Mouse (Mus musculus) neural tube, embryonic 14.5 days (tissue): ENCODE data around the gene Bub3. TPM values are rescaled to one million over a fixed set of nuclear protein-coding genes. Genes with fewer than 3 reads are reported as not detected.
A peak's percentile ranks its signal among the peaks of the same experiment; 100 is the strongest.

Experiments used
- ATAC-seq: fragments of 200-750 bp; cut with Nextera tagmentation; 2 replicates; pipeline ENCODE4 v1.8.0; 2017; ENCODE audit warnings: low read depth, mild to moderate bottlenecking, moderate TSS enrichment, moderate library complexity
- H3K27ac ChIP-seq: fragments of 300-500 bp; sonication (generic); 2 replicates; pipeline ENCODE4 v1.5.1; 2014; ENCODE audit warnings: low read depth, mild to moderate bottlenecking, control low read depth, low read length, moderate library complexity, mixed read lengths
- H3K27me3 ChIP-seq: fragments of 300-500 bp; sonication (generic); 2 replicates; pipeline ENCODE4 v1.6.1; 2014; ENCODE audit warnings: low read length; ENCODE audit not compliant: control insufficient read depth, insufficient read depth
- H3K36me3 ChIP-seq: fragments of 300-500 bp; sonication (generic); 2 replicates; pipeline ENCODE4 v1.6.1; 2014; ENCODE audit warnings: low read length, mixed read lengths; ENCODE audit not compliant: control insufficient read depth, insufficient read depth
- H3K4me1 ChIP-seq: fragments of 300-500 bp; sonication (generic); 2 replicates; pipeline ENCODE4 v1.6.1; 2014; ENCODE audit warnings: low read length; ENCODE audit not compliant: control insufficient read depth, insufficient read depth
- H3K4me2 ChIP-seq: fragments of 300-500 bp; sonication (generic); 2 replicates; pipeline ENCODE4 v1.6.1; 2014; ENCODE audit warnings: mild to moderate bottlenecking, low read depth, low read length, control low read depth
- H3K4me3 ChIP-seq: fragments of 300-500 bp; sonication (generic); 2 replicates; pipeline ENCODE4 v1.5.1; 2014; ENCODE audit warnings: low read depth, low read length, control low read depth, mixed read lengths
- H3K9ac ChIP-seq: fragments of 300-500 bp; sonication (generic); replicated peaks from 2 replicates; pipeline ENCODE4 v1.6.1; 2014; ENCODE audit warnings: low read depth, mild to moderate bottlenecking, control low read depth, low read length, mixed read lengths
- H3K9me3 ChIP-seq: fragments of 300-500 bp; sonication (generic); 2 replicates; pipeline ENCODE4 v1.6.1; 2016; ENCODE audit warnings: low read length; ENCODE audit not compliant: control insufficient read depth
- WGBS: fragments of 180-500 bp; shearing (Covaris S2); extraction: QIAGEN DNeasy Blood & Tissue Kit; methylation state at CpG from one replicate; pipeline ENCODE4 v1.1.7; 2014; 5-methylcytosine and 5-hydroxymethylcytosine counted together
- polyA plus RNA-seq: library from polyadenylated mRNA; unstranded; fragments of >200 nt; fragmentation: Nextera tagmentation; extraction: Ambion mirVana; gene quantifications from 2 replicates; pipeline ENCODE4 v1.2.1, GENCODE M21; 2014

Gene Bub3
- polyA plus RNA-seq, 1 experiment from 2014 or later, result 143 TPM

GRCm38 (mm10) chr7:131554341-131555180 lies 5.5 kb upstream of the Bub3 start:
- no peak overlapping the region for H3K27ac ChIP-seq
- under 1% methylated on average over 40 of the region's 45 CpGs for WGBS

GRCm38 (mm10) chr7:131555301-131556081 lies 4.5 kb upstream of the Bub3 start:
- no peak for ATAC-seq
- Histone ChIP-seq H3K27me3 (peaks cover 62% of the 10 kb centered on the region), H3K9me3 (no peaks in the 10 kb centered on the region), H3K4me3 (peak overlapping the region; percentile 12; the same call in 1 of the 2 replicates), H3K4me2 (peak overlapping the region; percentile 17), H3K27ac (no peak overlapping the region), H3K4me1 (0 out of 2 replicates have a peak, but pooled peaks cover 10% of the 10 kb centered on the region), H3K9ac (no peak overlapping the region), H3K36me3 (no peaks in the 10 kb centered on the region)
- under 1% methylated on average over 68 of the region's 68 CpGs for WGBS

More at GRCm38 (mm10) chr7:131554341-131555180, 5.5 kb upstream of the Bub3 start:
- H3K4me3 ChIP-seq, result peak overlapping the region; percentile 23
- H3K27me3 ChIP-seq, result peaks cover 69% of the 10 kb centered on the region
- 0 out of 2 replicates have a peak overlapping the region, but pooled peaks have one; percentile 16 for H3K4me2 ChIP-seq
- no peaks in the 10 kb centered on the region for H3K9me3 ChIP-seq
- H3K36me3 ChIP-seq, result no peaks in the 10 kb centered on the region
- H3K9ac ChIP-seq, result peak overlapping the region; percentile 29; the same call in 1 of the 2 replicates
- ATAC-seq, result peak; percentile 35
- 0 out of 2 replicates have a peak, but pooled peaks cover 10% of the 10 kb centered on the region for H3K4me1 ChIP-seq

GRCm38 (mm10) chr7:131556116-131556515 lies 3.9 kb upstream of the Bub3 start:
- Histone ChIP-seq H3K4me2 (peak overlapping the region; percentile 17; the same call in 1 of the 2 replicates), H3K4me3 (peak overlapping the region; percentile 12; the same call in 1 of the 2 replicates), H3K4me1 (peaks cover 15% of the 10 kb centered on the region; the same call in 1 of the 2 replicates), H3K36me3 (no peaks in the 10 kb centered on the region), H3K27ac (no peak overlapping the region), H3K9ac (no peak overlapping the region), H3K9me3 (no peaks in the 10 kb centered on the region), H3K27me3 (peaks cover 56% of the 10 kb centered on the region)
- no peak for ATAC-seq
- 1% methylated on average over 9 of the region's 9 CpGs for WGBS

- Histone ChIP-seq H3K27me3 (peaks cover 50% of the 10 kb centered on the region), H3K9me3 (no peaks in the 10 kb centered on the region), H3K36me3 (no peaks in the 10 kb centered on the region), H3K4me3 (no peak overlapping the region; the same call in 1 of the 2 replicates), H3K4me2 (no peak overlapping the region), H3K4me1 (peaks cover 18% of the 10 kb centered on the region; the same call in 1 of the 2 replicates), H3K9ac (no peak overlapping the region), H3K27ac (no peak overlapping the region)
- ATAC-seq, result no peak
- under 1% methylated on average over 37 of the region's 37 CpGs for WGBS
These were observed 3.3 kb upstream of the Bub3 start for GRCm38 (mm10) chr7:131556541-131557271.

GRCm38 (mm10) chr7:131557751-131558150 lies 2.3 kb upstream of the Bub3 start:
- Histone ChIP-seq H3K9me3 (no peaks in the 10 kb centered on the region), H3K36me3 (no peaks in the 10 kb centered on the region), H3K4me3 (no peak overlapping the region), H3K4me2 (no peak overlapping the region), H3K9ac (no peak overlapping the region), H3K27ac (no peak overlapping the region), H3K4me1 (peaks cover 18% of the 10 kb centered on the region; the same call in 1 of the 2 replicates), H3K27me3 (peaks cover 46% of the 10 kb centered on the region)
- 35% methylated on average over 2 of the region's 2 CpGs for WGBS
- no peak for ATAC-seq

- under 1% methylated on average over 14 of the region's 14 CpGs for WGBS
These were observed 648 bp downstream of the Bub3 start for GRCm38 (mm10) chr7:131560697-131561042.

GRCm38 (mm10) chr7:131575246-131575645 lies 15.2 kb downstream of the Bub3 start:
- Histone ChIP-seq H3K9me3 (no peaks in the 10 kb centered on the region), H3K27me3 (no peaks in the 10 kb centered on the region), H3K4me1 (no peaks in the 10 kb centered on the region), H3K4me2 (no peak overlapping the region), H3K4me3 (no peak overlapping the region), H3K36me3 (peaks cover 20% of the 10 kb centered on the region), H3K27ac (no peak overlapping the region), H3K9ac (no peak overlapping the region)
- ATAC-seq, result no peak
- WGBS, result 81% methylated on average over 6 of the region's 6 CpGs

More at GRCm38 (mm10) chr7:131560697-131561042, 648 bp downstream of the Bub3 start:
- Histone ChIP-seq H3K4me2 (peak overlapping the region; percentile 87), H3K36me3 (peaks cover 7% of the 10 kb centered on the region; the same call in 1 of the 2 replicates), H3K27ac (peak overlapping the region; percentile 88), H3K4me1 (peaks cover 8% of the 10 kb centered on the region; the same call in 1 of the 2 replicates), H3K27me3 (peaks cover 22% of the 10 kb centered on the region), H3K9me3 (no peaks in the 10 kb centered on the region), H3K4me3 (peak overlapping the region; percentile 70), H3K9ac (peak overlapping the region; percentile 79)
- ATAC-seq, result peak; percentile 56

GRCm38 (mm10) chr7:131582178-131582577 lies 22.2 kb downstream of the Bub3 start:
- Histone ChIP-seq H3K9me3 (no peaks in the 10 kb centered on the region), H3K9ac (no peak overlapping the region), H3K36me3 (no peaks in the 10 kb centered on the region), H3K4me2 (no peak overlapping the region), H3K27me3 (no peaks in the 10 kb centered on the region), H3K4me3 (no peak overlapping the region), H3K27ac (no peak overlapping the region), H3K4me1 (no peaks in the 10 kb centered on the region)
- 45% methylated on average over 9 of the region's 9 CpGs for WGBS
- no peak for ATAC-seq
